Mouse (Mus musculus): ENCODE results near the gene Cygb. TPM values are rescaled to one million over a fixed set of nuclear protein-coding genes. Genes with fewer than 3 reads are reported as not detected.
"Not testable (repeated sequence)": the region's sequence is repeated elsewhere in the genome, so short reads cannot be mapped to it uniquely, and the experiment has no call there.

Gene Cygb
- polyA plus RNA-seq, 1 experiment from 2014 or later = 9.3 TPM

- Histone ChIP-seq H3K4me1 (no peaks in the 10 kb centered on the region; the same call in 1 of the 2 replicates), H3K9me3 (replicated peaks) (no peaks in the 10 kb centered on the region), H3K9ac (no peak overlapping the region), H3K36me3 (ENCODE audit: poor library complexity, severe bottlenecking) (no peaks in the 10 kb centered on the region), H3K27ac (no peak overlapping the region), H3K4me2 (no peak overlapping the region), H3K27me3 (no peaks in the 10 kb centered on the region), H3K4me3 (no peak overlapping the region)
- no peak for ATAC-seq
- 65% methylated on average over 13 of the region's 15 CpGs for WGBS
Observed at GRCm38 (mm10) chr11:116615735-116616437, 38.2 kb downstream of the Cygb start.

- Histone ChIP-seq H3K4me2 (no peak overlapping the region), H3K27me3 (no peaks in the 10 kb centered on the region), H3K9ac (no peak overlapping the region), H3K4me3 (no peak overlapping the region), H3K4me1 (no peaks in the 10 kb centered on the region), H3K27ac (no peak overlapping the region), H3K9me3 (replicated peaks) (no peaks in the 10 kb centered on the region), H3K36me3 (ENCODE audit: poor library complexity, severe bottlenecking) (no peaks in the 10 kb centered on the region)
- 86% methylated on average over 6 of the region's 6 CpGs for WGBS
- ATAC-seq = no peak
Observed at GRCm38 (mm10) chr11:116613234-116613633, 40.9 kb downstream of the Cygb start.

- Histone ChIP-seq H3K36me3 (ENCODE audit: poor library complexity, severe bottlenecking) (no peaks in the 10 kb centered on the region), H3K4me2 (no peak overlapping the region), H3K27ac (no peak overlapping the region), H3K4me3 (no peak overlapping the region), H3K27me3 (no peaks in the 10 kb centered on the region), H3K9me3 (replicated peaks) (no peaks in the 10 kb centered on the region), H3K9ac (no peak overlapping the region), H3K4me1 (no peaks in the 10 kb centered on the region)
- no peak for ATAC-seq
- WGBS = 91% methylated on average over 1 of the region's 1 CpGs
Observed at GRCm38 (mm10) chr11:116612554-116612953, 41.6 kb downstream of the Cygb start.

GRCm38 (mm10) chr11:116611883-116612282 lies 42.2 kb downstream of the Cygb start:
- H3K27me3 ChIP-seq = no peaks in the 10 kb centered on the region
- 94% methylated on average over 9 of the region's 9 CpGs for WGBS
- H3K9me3 ChIP-seq (replicated peaks) = no peaks in the 10 kb centered on the region

GRCm38 (mm10) chr11:116611168-116611567 lies 42.9 kb downstream of the Cygb start:
- not testable (repeated sequence) for H3K4me2 ChIP-seq; H3K9me3 ChIP-seq (replicated peaks); H3K27me3 ChIP-seq; H3K4me3 ChIP-seq; ATAC-seq; H3K9ac ChIP-seq; H3K27ac ChIP-seq; H3K36me3 ChIP-seq (ENCODE audit: poor library complexity, severe bottlenecking); H3K4me1 ChIP-seq
- WGBS = 92% methylated on average over 8 of the region's 9 CpGs

More at GRCm38 (mm10) chr11:116611883-116612282, 42.2 kb downstream of the Cygb start:
- Histone ChIP-seq H3K9ac (no peak overlapping the region), H3K27ac (no peak overlapping the region), H3K4me2 (no peak overlapping the region), H3K4me3 (no peak overlapping the region), H3K36me3 (ENCODE audit: poor library complexity, severe bottlenecking) (no peaks in the 10 kb centered on the region), H3K4me1 (no peaks in the 10 kb centered on the region; the same call in 1 of the 2 replicates)
- ATAC-seq = no peak

GRCm38 (mm10) chr11:116609965-116610630 lies 44.0 kb downstream of the Cygb start:
- H3K27me3 ChIP-seq = no peaks in the 10 kb centered on the region
- H3K36me3 ChIP-seq (ENCODE audit: poor library complexity, severe bottlenecking) = no peaks in the 10 kb centered on the region
- no peaks in the 10 kb centered on the region for H3K9me3 ChIP-seq (replicated peaks)
- H3K9ac ChIP-seq = no peak overlapping the region
- H3K4me2 ChIP-seq = no peak overlapping the region
- H3K4me1 ChIP-seq = no peaks in the 10 kb centered on the region; the same call in 1 of the 2 replicates
- ATAC-seq = no peak
- no peak overlapping the region for H3K27ac ChIP-seq
- 90% methylated on average over 15 of the region's 15 CpGs for WGBS
- no peak overlapping the region for H3K4me3 ChIP-seq

- no peak overlapping the region for H3K4me3 ChIP-seq
- WGBS = 93% methylated on average over 3 of the region's 3 CpGs
- ATAC-seq = no peak
- H3K27ac ChIP-seq = no peak overlapping the region
- no peak overlapping the region for H3K9ac ChIP-seq
- H3K4me1 ChIP-seq = no peaks in the 10 kb centered on the region; the same call in 1 of the 2 replicates
- no peaks in the 10 kb centered on the region for H3K36me3 ChIP-seq (ENCODE audit: poor library complexity, severe bottlenecking)
- H3K9me3 ChIP-seq (replicated peaks) = no peaks in the 10 kb centered on the region
- no peak overlapping the region for H3K4me2 ChIP-seq
- no peaks in the 10 kb centered on the region for H3K27me3 ChIP-seq
Observed at GRCm38 (mm10) chr11:116607717-116608116, 46.4 kb downstream of the Cygb start.

- Histone ChIP-seq H3K27me3 (no peaks in the 10 kb centered on the region), H3K4me3 (no peak overlapping the region), H3K36me3 (ENCODE audit: poor library complexity, severe bottlenecking) (no peaks in the 10 kb centered on the region), H3K27ac (no peak overlapping the region), H3K4me1 (no peaks in the 10 kb centered on the region; the same call in 1 of the 2 replicates), H3K9me3 (replicated peaks) (no peaks in the 10 kb centered on the region), H3K9ac (no peak overlapping the region), H3K4me2 (no peak overlapping the region)
- WGBS = 91% methylated on average over 12 of the region's 12 CpGs
- no peak for ATAC-seq
Observed at GRCm38 (mm10) chr11:116604097-116604496, 50.0 kb downstream of the Cygb start.

GRCm38 (mm10) chr11:116603339-116603738 lies 50.8 kb downstream of the Cygb start:
- Histone ChIP-seq H3K4me1 (peaks cover 3% of the 10 kb centered on the region), H3K4me2 (no peak overlapping the region), H3K9me3 (replicated peaks) (no peaks in the 10 kb centered on the region), H3K27me3 (no peaks in the 10 kb centered on the region), H3K9ac (no peak overlapping the region), H3K27ac (no peak overlapping the region), H3K36me3 (ENCODE audit: poor library complexity, severe bottlenecking) (no peaks in the 10 kb centered on the region), H3K4me3 (no peak overlapping the region)
- no peak for ATAC-seq
- 90% methylated on average over 10 of the region's 10 CpGs for WGBS

GRCm38 (mm10) chr11:116602043-116602442 lies 52.1 kb downstream of the Cygb start:
- no peaks in the 10 kb centered on the region for H3K36me3 ChIP-seq (ENCODE audit: poor library complexity, severe bottlenecking)
- H3K4me1 ChIP-seq = peaks cover 4% of the 10 kb centered on the region
- no peak overlapping the region for H3K4me2 ChIP-seq
- H3K4me3 ChIP-seq = no peak overlapping the region
- no peak for ATAC-seq
- no peaks in the 10 kb centered on the region for H3K9me3 ChIP-seq (replicated peaks)
- no peaks in the 10 kb centered on the region for H3K27me3 ChIP-seq
- H3K9ac ChIP-seq = no peak overlapping the region
- WGBS = 90% methylated on average over 8 of the region's 8 CpGs
- H3K27ac ChIP-seq = no peak overlapping the region

GRCm38 (mm10) chr11:116601166-116601565 lies 52.9 kb downstream of the Cygb start:
- 95% methylated on average over 8 of the region's 8 CpGs for WGBS
- Histone ChIP-seq H3K4me3 (no peak overlapping the region), H3K9ac (no peak overlapping the region), H3K36me3 (ENCODE audit: poor library complexity, severe bottlenecking) (no peaks in the 10 kb centered on the region), H3K27me3 (no peaks in the 10 kb centered on the region), H3K4me2 (no peak overlapping the region), H3K9me3 (replicated peaks) (no peaks in the 10 kb centered on the region), H3K4me1 (peaks cover 4% of the 10 kb centered on the region; the same call in 1 of the 2 replicates), H3K27ac (no peak overlapping the region)
- ATAC-seq = no peak

GRCm38 (mm10) chr11:116599230-116599629 lies 54.9 kb downstream of the Cygb start:
- Histone ChIP-seq H3K27ac (no peak overlapping the region), H3K4me2 (no peak overlapping the region), H3K9ac (no peak overlapping the region), H3K27me3 (no peaks in the 10 kb centered on the region), H3K4me1 (peaks cover 4% of the 10 kb centered on the region; the same call in 1 of the 2 replicates), H3K4me3 (no peak overlapping the region), H3K9me3 (replicated peaks) (no peaks in the 10 kb centered on the region), H3K36me3 (ENCODE audit: poor library complexity, severe bottlenecking) (no peaks in the 10 kb centered on the region)
- WGBS = 91% methylated on average over 15 of the region's 15 CpGs
- ATAC-seq = no peak
